Mouse (Mus musculus): ENCODE results near the gene Muc1. TPM values are rescaled to one million over a fixed set of nuclear protein-coding genes. Genes with fewer than 3 reads are reported as not detected.

The Muc1 gene
- polyA plus RNA-seq, 1 experiment from 2014 or later: 1.7 TPM

DNA sequence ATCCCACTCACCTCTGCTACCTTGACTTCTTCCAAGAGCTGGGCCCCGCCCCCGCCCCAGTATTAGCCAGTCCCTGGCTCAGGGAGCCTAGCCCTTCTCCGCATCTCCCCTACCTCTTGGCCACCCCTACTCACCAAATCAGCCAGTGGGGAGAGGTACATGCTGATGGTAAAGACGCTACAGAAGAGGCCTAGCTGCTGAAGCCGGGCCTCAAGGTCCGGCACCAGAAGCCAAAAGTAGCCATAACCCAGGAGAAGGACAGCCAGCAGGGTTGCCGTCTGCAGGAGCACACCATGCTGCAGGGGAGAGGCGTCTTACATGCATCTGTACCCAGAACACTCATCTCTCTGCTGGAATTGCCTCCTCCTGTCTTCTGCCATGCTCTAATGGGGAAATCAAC lies 40.1 kb downstream of the Muc1 start:
- DNase-seq (ENCODE audit: extremely low spot score, low spot score): no peak
- Histone ChIP-seq H3K36me3 (replicated peaks) (peaks cover 9% of the 10 kb centered on the region), H3K9me3 (no peaks in the 10 kb centered on the region), H3K27me3 (ENCODE audit: poor library complexity, severe bottlenecking) (peaks cover 39% of the 10 kb centered on the region), H3K4me3 (0 out of 2 replicates have a peak overlapping the region, but pooled peaks have one; percentile 64), H3K27ac (no peak overlapping the region), H3K4me1 (peaks cover 57% of the 10 kb centered on the region)
- WGBS: 52% methylated on average over 8 of the region's 8 CpGs

DNA sequence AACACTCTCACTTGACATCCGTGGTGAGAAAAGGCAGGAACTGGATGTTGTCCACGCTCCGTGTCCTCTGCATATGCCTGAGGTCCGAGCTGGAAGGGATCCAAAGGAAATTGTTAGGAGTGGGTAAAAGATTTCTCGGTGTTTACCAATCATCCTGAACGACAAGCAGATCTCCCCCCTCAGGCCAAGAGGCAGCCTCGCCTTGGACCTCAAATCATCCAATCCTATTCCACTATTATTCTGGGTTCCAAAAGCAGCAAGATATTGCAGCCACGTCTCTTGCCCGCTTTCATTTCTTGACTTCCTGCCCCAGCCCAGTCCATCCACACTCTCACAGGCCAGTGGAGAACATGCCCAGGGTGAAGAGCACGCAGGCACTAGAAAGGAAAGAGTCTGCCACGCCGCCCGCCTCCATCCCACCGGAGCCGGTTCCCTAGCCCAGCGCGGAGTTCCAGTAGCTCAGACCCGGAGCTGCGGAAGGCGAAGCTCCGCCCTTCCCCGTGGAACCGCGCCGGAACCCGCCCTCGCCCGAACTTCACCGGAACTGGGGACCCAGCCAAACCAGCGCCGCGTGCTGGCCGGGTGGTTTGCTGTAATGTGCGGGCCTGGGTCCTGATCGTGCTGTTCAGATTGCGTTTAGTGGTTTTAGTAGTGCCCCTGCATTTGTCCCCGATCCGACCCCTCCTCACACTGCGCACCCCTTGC lies 41.3 kb downstream of the Muc1 start, which contains the start of gene Slc50a1:
Gene Slc50a1, minus strand, starts transcription at position 520 of the 705 bp plus-strand sequence.
- peaks cover 57% of the 10 kb centered on the region for H3K4me1 ChIP-seq
- H3K4me3 ChIP-seq: peak within 1 kb of the TSS; percentile 64
- H3K9me3 ChIP-seq: no peaks in the 10 kb centered on the region
- H3K27me3 ChIP-seq (ENCODE audit: poor library complexity, severe bottlenecking): peaks cover 39% of the 10 kb centered on the region
- H3K36me3 ChIP-seq (replicated peaks): peaks cover 9% of the 10 kb centered on the region
- WGBS: 7% methylated on average over 39 of the region's 39 CpGs
- DNase-seq (ENCODE audit: extremely low spot score, low spot score): peak; percentile 77
- peak within 1 kb of the TSS; percentile 87 for H3K27ac ChIP-seq

- Histone ChIP-seq H3K27me3 (ENCODE audit: poor library complexity, severe bottlenecking) (peaks cover 46% of the 10 kb centered on the region), H3K27ac (peak overlapping the region; percentile 87), H3K4me3 (peak overlapping the region; percentile 64), H3K36me3 (replicated peaks) (peaks cover 9% of the 10 kb centered on the region), H3K4me1 (peaks cover 55% of the 10 kb centered on the region), H3K9me3 (no peaks in the 10 kb centered on the region)
- 76% methylated on average over 6 of the region's 6 CpGs for WGBS
- no peak for DNase-seq (ENCODE audit: extremely low spot score, low spot score)
Measured at GRCm38 (mm10) chr3:89270891-89271290, 42.0 kb downstream of the Muc1 start.

- Histone ChIP-seq H3K36me3 (replicated peaks) (peaks cover 9% of the 10 kb centered on the region), H3K4me1 (peaks cover 49% of the 10 kb centered on the region), H3K9me3 (no peaks in the 10 kb centered on the region), H3K27me3 (ENCODE audit: poor library complexity, severe bottlenecking) (peaks cover 54% of the 10 kb centered on the region), H3K27ac (no peak overlapping the region), H3K4me3 (no peak overlapping the region)
- DNase-seq (ENCODE audit: extremely low spot score, low spot score): no peak
- WGBS: 70% methylated on average over 6 of the region's 6 CpGs
Measured at GRCm38 (mm10) chr3:89271760-89272159, 42.9 kb downstream of the Muc1 start.

GRCm38 (mm10) chr3:89276061-89276460 lies 47.2 kb downstream of the Muc1 start:
- Histone ChIP-seq H3K27ac (no peak overlapping the region), H3K9me3 (no peaks in the 10 kb centered on the region), H3K36me3 (replicated peaks) (no peaks in the 10 kb centered on the region), H3K27me3 (ENCODE audit: poor library complexity, severe bottlenecking) (peaks cover 75% of the 10 kb centered on the region), H3K4me1 (peaks cover 53% of the 10 kb centered on the region), H3K4me3 (peak overlapping the region; percentile 5; the same call in 1 of the 2 replicates)
- no peak for DNase-seq (ENCODE audit: extremely low spot score, low spot score)
- 93% methylated on average over 13 of the region's 13 CpGs for WGBS

DNA sequence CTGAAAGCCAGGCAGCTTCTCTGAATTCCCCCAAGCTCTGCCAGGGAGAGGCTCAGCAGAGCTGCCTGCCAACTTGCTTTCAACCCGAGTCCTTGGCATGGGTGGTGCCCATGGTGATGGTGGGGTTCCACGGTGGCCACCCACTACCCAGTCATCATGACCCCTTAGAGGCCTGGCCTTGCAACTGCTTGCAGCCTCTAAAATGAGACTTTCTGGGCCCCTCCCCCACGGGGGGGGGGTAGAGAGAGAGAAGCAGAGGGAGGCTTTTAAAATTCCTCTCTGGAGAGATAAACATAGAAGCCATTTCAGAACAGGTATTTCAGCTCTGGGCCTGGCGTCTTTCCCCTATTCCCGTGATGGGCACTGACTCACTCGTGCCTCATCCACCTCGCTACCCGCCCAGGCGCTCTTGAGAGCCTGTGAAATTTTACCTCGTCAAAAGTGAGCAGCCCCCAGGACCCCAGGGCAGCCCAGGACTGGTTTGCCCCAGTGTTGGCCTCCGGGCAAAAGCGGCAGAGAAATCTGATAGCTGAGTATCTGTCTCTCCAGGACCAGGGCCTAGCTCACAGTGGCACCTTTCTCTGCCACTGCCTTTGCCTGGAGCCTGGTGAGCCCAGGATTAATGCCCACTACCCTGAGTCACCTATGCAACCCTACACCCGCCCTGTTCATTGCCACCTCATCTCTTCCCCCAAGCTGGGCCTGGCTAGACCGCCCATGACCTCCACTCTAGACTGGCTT lies 48.6 kb downstream of the Muc1 start:
- 56% methylated on average over 14 of the region's 14 CpGs for WGBS
- DNase-seq (ENCODE audit: extremely low spot score, low spot score): no peak
- Histone ChIP-seq H3K4me3 (peak overlapping the region; percentile 61), H3K27me3 (ENCODE audit: poor library complexity, severe bottlenecking) (peaks cover 75% of the 10 kb centered on the region), H3K9me3 (no peaks in the 10 kb centered on the region), H3K4me1 (peaks cover 58% of the 10 kb centered on the region), H3K36me3 (replicated peaks) (no peaks in the 10 kb centered on the region), H3K27ac (peak overlapping the region; percentile 66)

DNA sequence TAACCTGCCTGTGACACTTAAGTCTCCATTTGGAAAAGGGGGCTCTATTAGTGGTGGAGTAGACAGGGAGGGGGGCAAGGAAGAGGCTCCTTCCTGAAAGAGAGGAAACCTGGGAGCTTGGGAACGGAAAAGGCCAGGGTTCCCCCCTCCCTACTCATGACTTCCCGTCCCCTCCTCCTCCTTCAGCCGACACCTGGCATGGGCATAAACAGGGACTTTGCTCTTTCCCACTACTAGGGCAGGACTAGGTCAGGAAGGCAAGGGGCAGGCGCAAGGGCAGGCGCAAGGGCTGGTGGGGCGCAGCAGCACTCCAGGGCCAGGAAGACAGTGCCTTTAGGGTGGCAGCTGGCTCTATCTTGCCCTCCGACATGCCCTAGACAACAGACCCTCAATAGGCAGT lies 49.2 kb downstream of the Muc1 start:
- H3K4me1 ChIP-seq: peaks cover 58% of the 10 kb centered on the region
- H3K27me3 ChIP-seq (ENCODE audit: poor library complexity, severe bottlenecking): peaks cover 73% of the 10 kb centered on the region
- H3K27ac ChIP-seq: peak overlapping the region; percentile 66
- 74% methylated on average over 7 of the region's 7 CpGs for WGBS
- peak overlapping the region; percentile 61 for H3K4me3 ChIP-seq
- no peak for DNase-seq (ENCODE audit: extremely low spot score, low spot score)
- no peaks in the 10 kb centered on the region for H3K36me3 ChIP-seq (replicated peaks)
- H3K9me3 ChIP-seq: no peaks in the 10 kb centered on the region

- DNase-seq (ENCODE audit: extremely low spot score, low spot score): no peak
- peaks cover 58% of the 10 kb centered on the region for H3K4me1 ChIP-seq
- peak overlapping the region; percentile 66 for H3K27ac ChIP-seq
- peak overlapping the region; percentile 61 for H3K4me3 ChIP-seq
- H3K9me3 ChIP-seq: no peaks in the 10 kb centered on the region
- H3K36me3 ChIP-seq (replicated peaks): no peaks in the 10 kb centered on the region
- peaks cover 73% of the 10 kb centered on the region for H3K27me3 ChIP-seq (ENCODE audit: poor library complexity, severe bottlenecking)
- 23% methylated on average over 8 of the region's 8 CpGs for WGBS
Measured at GRCm38 (mm10) chr3:89278643-89279042, 49.8 kb downstream of the Muc1 start.

GRCm38 (mm10) chr3:89279153-89279890 lies 50.5 kb downstream of the Muc1 start:
- Histone ChIP-seq H3K4me1 (peaks cover 58% of the 10 kb centered on the region), H3K4me3 (peak overlapping the region; percentile 61), H3K27ac (peak overlapping the region; percentile 66), H3K27me3 (ENCODE audit: poor library complexity, severe bottlenecking) (peaks cover 76% of the 10 kb centered on the region), H3K9me3 (no peaks in the 10 kb centered on the region), H3K36me3 (replicated peaks) (no peaks in the 10 kb centered on the region)
- DNase-seq (ENCODE audit: extremely low spot score, low spot score): peak; percentile 81
- WGBS: 2% methylated on average over 35 of the region's 35 CpGs

- H3K27me3 ChIP-seq (ENCODE audit: poor library complexity, severe bottlenecking): peaks cover 83% of the 10 kb centered on the region
- H3K27ac ChIP-seq: peak overlapping the region; percentile 66
Measured at GRCm38 (mm10) chr3:89280050-89280605, 51.3 kb downstream of the Muc1 start.

DNA sequence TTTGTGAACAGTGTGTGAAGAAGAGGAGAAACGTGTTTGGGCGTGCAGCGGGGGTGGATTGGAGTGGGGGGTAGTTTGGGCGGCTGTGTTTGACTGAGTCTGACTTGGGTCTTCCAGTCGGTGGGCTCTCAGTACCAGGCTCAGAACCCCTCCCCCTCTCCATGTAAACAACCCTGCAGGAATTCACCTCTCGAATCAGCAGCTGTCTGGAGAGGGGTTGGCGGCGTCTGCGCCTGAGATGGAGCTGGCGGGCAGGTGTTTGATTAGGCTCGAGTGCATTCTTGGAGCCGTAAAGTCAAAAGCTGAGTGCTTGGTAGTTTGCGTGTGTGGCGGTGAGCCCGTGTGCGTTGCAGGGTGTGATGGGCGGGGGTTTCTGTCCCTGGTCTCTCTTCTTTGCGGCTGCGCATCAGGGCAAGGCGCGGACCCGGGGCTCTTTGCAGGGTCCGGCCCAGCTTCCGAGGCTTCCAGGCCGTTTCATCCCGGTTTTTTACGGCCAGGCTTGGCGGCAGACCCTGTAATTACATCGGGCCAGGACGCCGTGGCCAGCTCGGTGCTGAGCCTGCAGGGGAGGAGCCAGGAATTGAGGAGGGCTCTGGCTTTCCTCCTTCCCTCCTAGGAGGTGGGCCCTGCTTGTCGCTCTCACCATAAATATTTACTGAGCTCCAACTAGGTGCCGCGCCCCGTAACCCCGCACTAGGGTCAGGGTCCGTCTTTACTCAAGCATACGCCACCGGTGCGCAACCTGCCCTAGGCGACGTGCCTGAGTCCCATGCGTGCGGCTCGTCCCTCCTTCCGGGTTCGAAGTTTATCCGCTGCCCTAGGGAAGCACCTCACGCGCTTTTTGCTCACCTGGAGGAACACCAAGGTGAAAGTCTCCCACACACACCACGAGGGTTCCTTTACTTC lies 52.0 kb downstream of the Muc1 start, which contains the start of gene Efna1:
Gene Efna1, minus strand, starts transcription at position 537 of the 906 bp plus-strand sequence.
- Histone ChIP-seq H3K4me3 (peak within 1 kb of the TSS; percentile 61), H3K36me3 (replicated peaks) (no peaks in the 10 kb centered on the region), H3K27me3 (ENCODE audit: poor library complexity, severe bottlenecking) (peaks cover 77% of the 10 kb centered on the region), H3K4me1 (peaks cover 67% of the 10 kb centered on the region), H3K9me3 (no peaks in the 10 kb centered on the region), H3K27ac (peak within 1 kb of the TSS; percentile 66)
- DNase-seq (ENCODE audit: extremely low spot score, low spot score): peak; percentile 64
- WGBS: under 1% methylated on average over 52 of the region's 52 CpGs

More at GRCm38 (mm10) chr3:89280050-89280605, 51.3 kb downstream of the Muc1 start:
- under 1% methylated on average over 29 of the region's 29 CpGs for WGBS
- Histone ChIP-seq H3K36me3 (replicated peaks) (no peaks in the 10 kb centered on the region), H3K9me3 (no peaks in the 10 kb centered on the region), H3K4me1 (peaks cover 60% of the 10 kb centered on the region), H3K4me3 (peak overlapping the region; percentile 61)
- peak; percentile 33 for DNase-seq (ENCODE audit: extremely low spot score, low spot score)
